Mouse (Mus musculus): ENCODE measurements at regions not wholly inside any gene's neighbourhood (a gene's known extent, or its start where the extent isn't known, plus 50 kb on each side); places are given as distances from the start of the nearest gene placed in this dataset.

- no peak for ATAC-seq (ENCODE audit: insufficient read depth, low FRiP score)
- H3K4me2 ChIP-seq (ENCODE audit: low read depth, low read length) = no peak overlapping the region
- no peaks in the 10 kb centered on the region for H3K9me3 ChIP-seq (replicated peaks; ENCODE audit: control insufficient read depth, low read length)
- WGBS = 55% methylated on average over 2 of the region's 2 CpGs
- no peak overlapping the region for H3K4me3 ChIP-seq (replicated peaks; ENCODE audit: low read length)
- H3K27me3 ChIP-seq (ENCODE audit: control insufficient read depth, insufficient read depth, low read length) = no peaks in the 10 kb centered on the region
- H3K9ac ChIP-seq (ENCODE audit: low read length) = no peak overlapping the region
- H3K4me1 ChIP-seq (ENCODE audit: control insufficient read depth, insufficient read depth, low read length) = peaks cover 23% of the 10 kb centered on the region
- H3K36me3 ChIP-seq (ENCODE audit: control insufficient read depth, insufficient read depth, low read length) = no peaks in the 10 kb centered on the region
- peak overlapping the region; percentile 95; the same call in 1 of the 2 replicates for H3K27ac ChIP-seq (ENCODE audit: low read length)
Observed at GRCm38 (mm10) chr8:128023661-128024060, 334.7 kb upstream of the Nrp1 start.

DNA sequence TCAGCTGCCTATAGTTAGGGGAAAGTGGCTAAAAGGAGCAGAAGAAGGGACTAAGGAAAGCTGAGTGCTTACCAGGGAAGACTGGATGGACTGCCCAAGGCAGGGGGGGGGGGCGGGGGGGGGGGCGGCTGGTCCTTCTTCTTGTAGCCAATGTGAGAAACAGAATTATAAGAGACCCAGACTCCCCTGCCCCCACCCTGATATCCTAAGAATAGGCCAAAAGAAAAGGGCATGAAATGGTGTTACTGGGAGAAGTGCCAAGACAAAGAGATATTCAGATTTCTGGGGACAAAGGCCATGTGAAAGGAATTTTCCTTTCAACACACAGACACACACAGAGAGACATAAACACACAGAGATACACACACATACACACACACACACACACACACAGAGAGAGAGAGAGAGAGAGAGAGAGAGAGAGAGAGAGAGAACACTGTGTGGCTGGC, 333.6 kb upstream of the Nrp1 start:
- Histone ChIP-seq H3K4me3 (replicated peaks; ENCODE audit: low read length) (no peak overlapping the region), H3K4me1 (ENCODE audit: control insufficient read depth, insufficient read depth, low read length) (peaks cover 23% of the 10 kb centered on the region), H3K9me3 (replicated peaks; ENCODE audit: control insufficient read depth, low read length) (no peaks in the 10 kb centered on the region), H3K4me2 (ENCODE audit: low read depth, low read length) (no peak overlapping the region), H3K27me3 (ENCODE audit: control insufficient read depth, insufficient read depth, low read length) (no peaks in the 10 kb centered on the region), H3K36me3 (ENCODE audit: control insufficient read depth, insufficient read depth, low read length) (no peaks in the 10 kb centered on the region), H3K9ac (ENCODE audit: low read length) (no peak overlapping the region), H3K27ac (ENCODE audit: low read length) (peak overlapping the region; percentile 95)
- 20% methylated on average over 1 of the region's 2 CpGs for WGBS
- peak; percentile 83 for ATAC-seq (ENCODE audit: insufficient read depth, low FRiP score)

GRCm38 (mm10) chr8:128025251-128025856, 333.1 kb upstream of the Nrp1 start:
- no peak overlapping the region for H3K9ac ChIP-seq (ENCODE audit: low read length)
- no peaks in the 10 kb centered on the region for H3K27me3 ChIP-seq (ENCODE audit: control insufficient read depth, insufficient read depth, low read length)
- H3K9me3 ChIP-seq (replicated peaks; ENCODE audit: control insufficient read depth, low read length) = no peaks in the 10 kb centered on the region
- peak; percentile 96 for ATAC-seq (ENCODE audit: insufficient read depth, low FRiP score)
- H3K4me2 ChIP-seq (ENCODE audit: low read depth, low read length) = 0 out of 2 replicates have a peak overlapping the region, but pooled peaks have one; percentile 5
- H3K27ac ChIP-seq (ENCODE audit: low read length) = peak overlapping the region; percentile 95
- no peaks in the 10 kb centered on the region for H3K36me3 ChIP-seq (ENCODE audit: control insufficient read depth, insufficient read depth, low read length)
- H3K4me3 ChIP-seq (replicated peaks; ENCODE audit: low read length) = no peak overlapping the region
- 28% methylated on average over 7 of the region's 7 CpGs for WGBS
- H3K4me1 ChIP-seq (ENCODE audit: control insufficient read depth, insufficient read depth, low read length) = peaks cover 23% of the 10 kb centered on the region

DNA sequence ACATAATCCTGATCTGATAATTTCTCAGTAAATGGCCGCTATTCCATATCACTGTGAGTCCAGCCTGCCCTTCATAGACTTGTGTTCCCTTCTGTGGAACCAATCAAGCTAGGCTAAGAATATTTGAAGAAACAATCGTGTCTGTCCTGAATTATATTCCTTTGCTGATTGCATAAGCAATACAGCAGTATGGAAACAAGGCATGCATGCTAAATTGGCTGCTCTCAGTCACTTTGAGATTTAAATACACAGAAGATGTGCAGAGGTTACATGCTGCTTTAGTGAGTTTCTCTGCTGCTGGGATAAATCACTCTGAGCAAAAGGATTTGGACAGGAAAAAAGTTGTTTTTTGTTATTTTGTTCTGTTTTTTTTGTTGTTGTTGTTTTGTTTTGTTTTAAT, 331.4 kb upstream of the Nrp1 start:
- no peak overlapping the region for H3K4me3 ChIP-seq (replicated peaks; ENCODE audit: low read length)
- no peak overlapping the region for H3K9ac ChIP-seq (ENCODE audit: low read length)
- H3K27ac ChIP-seq (ENCODE audit: low read length) = no peak overlapping the region
- no peaks in the 10 kb centered on the region for H3K27me3 ChIP-seq (ENCODE audit: control insufficient read depth, insufficient read depth, low read length)
- no peaks in the 10 kb centered on the region for H3K9me3 ChIP-seq (replicated peaks; ENCODE audit: control insufficient read depth, low read length)
- no peak overlapping the region for H3K4me2 ChIP-seq (ENCODE audit: low read depth, low read length)
- no peaks in the 10 kb centered on the region for H3K36me3 ChIP-seq (ENCODE audit: control insufficient read depth, insufficient read depth, low read length)
- no peak for ATAC-seq (ENCODE audit: insufficient read depth, low FRiP score)
- WGBS = 79% methylated on average over 2 of the region's 2 CpGs
- peaks cover 23% of the 10 kb centered on the region for H3K4me1 ChIP-seq (ENCODE audit: control insufficient read depth, insufficient read depth, low read length)

- no peak for ATAC-seq (ENCODE audit: insufficient read depth, low FRiP score)
- Histone ChIP-seq H3K4me1 (ENCODE audit: control insufficient read depth, insufficient read depth, low read length) (peaks cover 5% of the 10 kb centered on the region), H3K36me3 (ENCODE audit: control insufficient read depth, insufficient read depth, low read length) (no peaks in the 10 kb centered on the region), H3K4me3 (replicated peaks; ENCODE audit: low read length) (no peak overlapping the region), H3K27ac (ENCODE audit: low read length) (peak overlapping the region; percentile 12), H3K27me3 (ENCODE audit: control insufficient read depth, insufficient read depth, low read length) (no peaks in the 10 kb centered on the region), H3K4me2 (ENCODE audit: low read depth, low read length) (no peak overlapping the region), H3K9me3 (replicated peaks; ENCODE audit: control insufficient read depth, low read length) (no peaks in the 10 kb centered on the region), H3K9ac (ENCODE audit: low read length) (no peak overlapping the region)
- 66% methylated on average over 24 of the region's 24 CpGs for WGBS
Observed at GRCm38 (mm10) chr8:128030335-128031280, 327.8 kb upstream of the Nrp1 start.

- Histone ChIP-seq H3K9ac (ENCODE audit: low read length) (no peak overlapping the region), H3K36me3 (ENCODE audit: control insufficient read depth, insufficient read depth, low read length) (no peaks in the 10 kb centered on the region), H3K4me2 (ENCODE audit: low read depth, low read length) (no peak overlapping the region), H3K4me3 (replicated peaks; ENCODE audit: low read length) (no peak overlapping the region), H3K27ac (ENCODE audit: low read length) (no peak overlapping the region), H3K4me1 (ENCODE audit: control insufficient read depth, insufficient read depth, low read length) (no peaks in the 10 kb centered on the region; the same call in 1 of the 2 replicates), H3K9me3 (replicated peaks; ENCODE audit: control insufficient read depth, low read length) (no peaks in the 10 kb centered on the region), H3K27me3 (ENCODE audit: control insufficient read depth, insufficient read depth, low read length) (no peaks in the 10 kb centered on the region)
- ATAC-seq (ENCODE audit: insufficient read depth, low FRiP score) = no peak
- WGBS = 52% methylated on average over 6 of the region's 6 CpGs
Observed at GRCm38 (mm10) chr8:128034127-128034526, 324.3 kb upstream of the Nrp1 start.

DNA sequence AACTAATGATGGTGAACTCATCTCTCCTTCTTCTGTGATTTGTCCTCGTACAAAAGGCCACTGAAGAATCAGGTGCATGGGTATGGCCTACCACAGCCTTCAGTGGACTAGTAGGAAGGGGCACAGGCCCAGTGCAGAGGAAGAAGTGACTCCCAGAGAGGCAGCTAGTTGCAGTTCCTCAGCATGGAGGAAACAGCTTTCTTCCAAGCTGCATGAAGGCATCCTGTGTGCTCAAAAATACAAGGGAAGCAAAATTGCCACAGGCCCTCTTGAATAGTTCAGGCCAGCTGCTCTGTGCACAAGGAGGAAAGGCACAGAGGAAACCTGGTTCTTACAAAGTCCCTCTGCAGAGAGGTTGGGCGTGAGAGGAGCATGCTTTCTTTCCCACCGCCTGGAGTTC, 322.7 kb upstream of the Nrp1 start:
- no peak for ATAC-seq (ENCODE audit: insufficient read depth, low FRiP score)
- Histone ChIP-seq H3K4me1 (ENCODE audit: control insufficient read depth, insufficient read depth, low read length) (no peaks in the 10 kb centered on the region; the same call in 1 of the 2 replicates), H3K4me2 (ENCODE audit: low read depth, low read length) (no peak overlapping the region), H3K27me3 (ENCODE audit: control insufficient read depth, insufficient read depth, low read length) (no peaks in the 10 kb centered on the region), H3K9ac (ENCODE audit: low read length) (no peak overlapping the region), H3K9me3 (replicated peaks; ENCODE audit: control insufficient read depth, low read length) (no peaks in the 10 kb centered on the region), H3K27ac (ENCODE audit: low read length) (no peak overlapping the region), H3K4me3 (replicated peaks; ENCODE audit: low read length) (no peak overlapping the region), H3K36me3 (ENCODE audit: control insufficient read depth, insufficient read depth, low read length) (no peaks in the 10 kb centered on the region)
- WGBS = 70% methylated on average over 3 of the region's 3 CpGs

DNA sequence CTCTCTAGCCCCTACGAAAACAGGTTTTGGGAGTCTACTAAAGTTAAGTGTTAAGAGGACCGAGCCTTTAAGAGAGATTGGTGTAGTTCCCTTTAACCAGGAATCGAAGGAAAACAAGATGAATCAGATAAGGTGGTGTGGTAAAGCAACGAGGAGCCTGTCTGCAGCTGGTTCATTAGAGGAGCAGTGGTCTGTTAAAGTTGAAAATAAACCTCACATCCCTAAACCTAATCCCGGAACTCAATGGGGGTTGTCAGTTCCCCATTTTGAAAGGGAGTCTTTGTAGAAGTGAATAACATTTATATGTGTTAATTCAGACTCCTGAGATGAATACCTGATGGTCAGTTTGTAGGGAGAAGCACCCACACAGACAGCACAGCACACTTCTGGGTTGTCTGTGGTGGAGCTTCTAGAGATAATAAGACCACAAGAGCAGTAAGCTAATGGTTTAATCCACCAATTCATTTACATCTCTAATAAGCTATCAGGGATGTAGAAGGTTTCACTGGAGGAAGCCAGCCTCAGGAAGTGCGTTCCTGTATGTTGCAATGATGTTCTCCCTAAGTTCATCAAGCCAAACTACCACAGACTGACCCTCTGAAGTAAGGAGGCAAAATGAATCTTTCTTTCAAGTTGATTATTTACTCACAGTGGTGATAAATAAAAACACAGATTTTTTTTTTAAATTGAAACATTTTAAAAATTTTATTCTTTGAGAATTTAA, 318.9 kb upstream of the Nrp1 start:
- WGBS = 78% methylated on average over 6 of the region's 6 CpGs
- Histone ChIP-seq H3K27ac (ENCODE audit: low read length) (no peak overlapping the region), H3K27me3 (ENCODE audit: control insufficient read depth, insufficient read depth, low read length) (no peaks in the 10 kb centered on the region), H3K9ac (ENCODE audit: low read length) (no peak overlapping the region), H3K9me3 (replicated peaks; ENCODE audit: control insufficient read depth, low read length) (no peaks in the 10 kb centered on the region), H3K4me3 (replicated peaks; ENCODE audit: low read length) (no peak overlapping the region), H3K4me2 (ENCODE audit: low read depth, low read length) (no peak overlapping the region), H3K4me1 (ENCODE audit: control insufficient read depth, insufficient read depth, low read length) (no peaks in the 10 kb centered on the region), H3K36me3 (ENCODE audit: control insufficient read depth, insufficient read depth, low read length) (no peaks in the 10 kb centered on the region)
- no peak for ATAC-seq (ENCODE audit: insufficient read depth, low FRiP score)

GRCm38 (mm10) chr8:128042877-128043276, 315.5 kb upstream of the Nrp1 start:
- no peaks in the 10 kb centered on the region for H3K9me3 ChIP-seq (replicated peaks; ENCODE audit: control insufficient read depth, low read length)
- no peak for ATAC-seq (ENCODE audit: insufficient read depth, low FRiP score)
- no peaks in the 10 kb centered on the region for H3K4me1 ChIP-seq (ENCODE audit: control insufficient read depth, insufficient read depth, low read length)
- no peaks in the 10 kb centered on the region for H3K36me3 ChIP-seq (ENCODE audit: control insufficient read depth, insufficient read depth, low read length)
- no peak overlapping the region for H3K27ac ChIP-seq (ENCODE audit: low read length)
- no peak overlapping the region for H3K4me2 ChIP-seq (ENCODE audit: low read depth, low read length)
- H3K9ac ChIP-seq (ENCODE audit: low read length) = no peak overlapping the region
- WGBS = 68% methylated on average over 2 of the region's 2 CpGs
- no peaks in the 10 kb centered on the region for H3K27me3 ChIP-seq (ENCODE audit: control insufficient read depth, insufficient read depth, low read length)
- no peak overlapping the region for H3K4me3 ChIP-seq (replicated peaks; ENCODE audit: low read length)

Data from stomach, embryonic 16.5 days (tissue).